Mouse (Mus musculus) embryo, embryonic 9.5 days (tissue): ENCODE measurements around the gene Ghrhr.

ENCODE experiments used
- DNase-seq: peaks from one replicate; pipeline ENCODE4 v3.0.0-alpha.2; 2017; ENCODE audit errors: extremely low spot score

Gene Ghrhr

DNA sequence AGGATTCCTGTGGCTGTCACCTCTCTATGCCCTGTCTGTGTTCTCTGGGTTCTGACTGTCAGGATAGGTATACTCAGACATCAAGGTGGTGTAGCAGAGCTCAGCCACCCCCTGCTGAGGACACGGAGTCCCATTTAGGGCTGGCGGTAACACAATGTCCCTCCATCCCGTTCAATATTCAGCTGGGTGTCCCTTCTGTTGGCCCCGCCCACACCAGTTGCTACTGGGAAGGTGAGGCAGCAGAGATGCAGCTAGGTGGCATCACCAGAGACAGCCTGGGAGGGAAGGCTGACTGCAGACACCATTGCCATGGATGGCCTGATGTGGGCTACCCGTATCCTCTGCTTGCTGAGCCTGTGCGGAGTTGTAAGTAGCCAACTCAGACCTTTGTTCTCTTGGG is at the start of gene Ghrhr:
TSS of gene Ghrhr (plus strand) at position 220 of the 400 bp plus-strand sequence.
- no peak for DNase-seq

GRCm38 (mm10) chr6:55326299-55326698 is 49.8 kb upstream of the Ghrhr start:
- no peak for DNase-seq

DNA sequence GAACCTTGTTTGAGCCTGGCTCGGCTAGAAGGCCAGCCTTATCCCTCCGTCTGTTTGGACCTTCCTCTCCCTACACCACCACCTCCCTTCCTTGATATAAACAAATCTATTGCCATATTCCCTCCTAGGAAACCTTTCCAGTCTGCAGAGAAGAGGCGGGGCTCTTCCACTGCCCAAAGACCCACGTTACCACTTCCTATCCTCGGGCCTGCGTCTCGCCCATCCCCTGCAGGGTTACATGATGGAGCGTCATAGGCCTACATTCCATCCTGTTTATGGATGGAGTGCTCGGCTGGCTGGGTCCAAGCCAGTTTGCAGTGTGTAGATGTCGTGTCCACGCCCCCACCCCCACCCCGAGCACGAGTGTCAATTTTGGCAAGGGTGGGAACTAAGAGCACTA is 48.8 kb upstream of the Ghrhr start:
- DNase-seq = no peak

GRCm38 (mm10) chr6:55328179-55328578 is 47.9 kb upstream of the Ghrhr start:
- no peak for DNase-seq

- no peak for DNase-seq
These were observed 44.8 kb upstream of the Ghrhr start for GRCm38 (mm10) chr6:55331315-55331714.

DNA sequence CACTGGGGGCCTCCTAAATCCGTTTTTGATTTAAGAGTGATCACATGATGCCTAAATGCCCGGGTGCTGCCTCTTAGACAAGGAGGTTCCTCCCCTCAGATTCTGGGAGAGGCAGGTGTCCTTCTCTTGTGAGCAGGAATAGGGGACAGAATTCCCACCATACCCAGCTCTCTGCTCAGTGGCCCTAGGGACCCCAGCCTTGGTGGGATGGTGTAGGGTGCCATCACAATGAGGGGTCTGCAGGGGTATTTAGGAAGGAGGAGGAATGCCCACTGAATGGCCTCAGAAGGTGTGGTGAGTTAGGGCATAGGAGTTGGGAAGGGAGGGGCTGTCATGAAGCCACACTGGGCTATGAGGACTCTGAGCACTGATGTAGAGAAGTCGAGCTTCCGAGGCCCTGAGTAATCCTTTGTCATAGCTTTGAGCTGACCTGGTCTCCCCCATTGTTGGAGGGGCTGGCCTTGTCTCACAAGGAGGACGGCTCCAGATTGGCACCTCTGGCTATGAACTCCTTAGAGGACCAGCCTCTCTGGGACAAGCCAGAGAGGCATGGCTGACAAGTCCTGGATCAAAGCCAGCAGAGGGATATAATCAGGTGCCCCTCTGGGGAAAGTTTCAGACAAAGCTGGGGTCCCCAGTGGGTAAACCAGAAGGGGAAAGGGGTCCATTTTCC is 43.9 kb upstream of the Ghrhr start:
- no peak for DNase-seq

GRCm38 (mm10) chr6:55332773-55333109 is 43.4 kb upstream of the Ghrhr start:
- no peak for DNase-seq

DNA sequence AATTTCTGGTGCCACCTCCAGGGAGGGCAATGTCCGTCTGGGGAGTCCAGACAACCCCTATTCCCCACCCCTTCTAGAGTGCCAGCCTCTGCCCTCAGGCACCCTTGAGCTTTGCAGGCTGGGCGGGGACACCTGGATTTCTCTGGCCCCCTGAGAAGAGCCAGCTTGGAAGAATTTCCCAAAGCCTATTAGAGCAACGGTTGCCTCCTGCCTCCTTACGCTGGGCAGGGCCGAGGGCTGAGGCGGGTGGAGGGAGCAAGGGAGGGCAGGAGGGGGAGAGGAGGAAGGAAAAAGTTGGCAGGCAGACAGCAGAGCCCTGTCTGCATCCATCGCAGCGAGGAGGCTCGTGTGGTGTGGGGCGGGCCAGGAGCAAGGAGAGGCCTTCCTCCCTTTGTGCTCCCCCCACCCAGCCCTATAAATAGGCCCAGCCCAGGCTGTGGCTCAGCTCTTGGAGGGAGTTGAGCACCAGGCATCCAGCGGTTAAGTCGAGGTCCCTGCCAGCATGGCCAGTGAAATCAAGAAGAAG is 40.0 kb upstream of the Ghrhr start, which contains the start of gene Aqp1:
TSS of gene Aqp1 (plus strand) at position 444 of the 526 bp plus-strand sequence.
- no peak for DNase-seq

DNA sequence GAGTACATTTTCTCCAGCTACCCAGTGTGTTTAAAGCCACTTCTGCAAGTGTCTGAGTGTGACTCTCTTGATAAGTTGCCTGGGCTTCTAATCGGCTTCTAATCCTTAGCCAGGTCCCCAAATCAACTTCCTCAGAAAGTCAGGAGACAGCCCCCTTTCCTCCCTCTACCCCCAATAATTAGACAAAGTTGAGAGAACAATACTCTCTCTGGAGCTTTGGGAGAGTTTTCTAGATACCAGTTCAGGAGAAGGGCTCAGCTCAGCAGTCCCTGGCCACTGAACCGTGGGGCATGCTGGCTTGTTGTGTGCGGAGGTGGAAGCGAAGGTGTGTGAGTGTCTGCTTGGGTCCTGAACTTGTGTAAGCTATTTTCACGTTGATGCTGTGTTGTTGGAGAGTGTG is 38.9 kb upstream of the Ghrhr start:
- DNase-seq = no peak

GRCm38 (mm10) chr6:55338077-55338476 is 38.0 kb upstream of the Ghrhr start:
- DNase-seq = no peak

- no peak for DNase-seq
These were observed 36.9 kb upstream of the Ghrhr start for GRCm38 (mm10) chr6:55338934-55339825.

- DNase-seq = no peak
These were observed 34.4 kb upstream of the Ghrhr start for GRCm38 (mm10) chr6:55341688-55342087.

DNA sequence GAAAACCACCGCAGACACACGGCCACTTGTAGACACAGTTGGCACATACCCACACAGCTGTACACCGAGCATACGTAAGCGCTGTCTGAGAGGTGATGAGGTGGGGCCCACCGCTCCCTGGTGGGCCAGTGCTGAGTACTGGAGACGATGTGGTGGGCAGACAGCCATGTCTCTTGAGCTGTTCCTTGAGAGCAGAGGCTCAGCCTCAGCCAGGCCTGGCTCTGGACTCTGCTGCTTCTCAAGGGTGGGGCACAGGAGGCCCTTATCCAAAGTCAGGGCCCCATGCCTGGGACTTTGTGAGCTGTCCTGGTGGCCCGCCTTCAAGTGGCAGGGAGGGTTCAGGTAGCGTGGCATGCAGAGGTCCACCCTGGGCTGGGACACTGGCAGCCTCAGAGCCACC is 33.8 kb upstream of the Ghrhr start:
- DNase-seq = no peak

- no peak for DNase-seq
These were observed 32.6 kb upstream of the Ghrhr start for GRCm38 (mm10) chr6:55343446-55343845.

DNA sequence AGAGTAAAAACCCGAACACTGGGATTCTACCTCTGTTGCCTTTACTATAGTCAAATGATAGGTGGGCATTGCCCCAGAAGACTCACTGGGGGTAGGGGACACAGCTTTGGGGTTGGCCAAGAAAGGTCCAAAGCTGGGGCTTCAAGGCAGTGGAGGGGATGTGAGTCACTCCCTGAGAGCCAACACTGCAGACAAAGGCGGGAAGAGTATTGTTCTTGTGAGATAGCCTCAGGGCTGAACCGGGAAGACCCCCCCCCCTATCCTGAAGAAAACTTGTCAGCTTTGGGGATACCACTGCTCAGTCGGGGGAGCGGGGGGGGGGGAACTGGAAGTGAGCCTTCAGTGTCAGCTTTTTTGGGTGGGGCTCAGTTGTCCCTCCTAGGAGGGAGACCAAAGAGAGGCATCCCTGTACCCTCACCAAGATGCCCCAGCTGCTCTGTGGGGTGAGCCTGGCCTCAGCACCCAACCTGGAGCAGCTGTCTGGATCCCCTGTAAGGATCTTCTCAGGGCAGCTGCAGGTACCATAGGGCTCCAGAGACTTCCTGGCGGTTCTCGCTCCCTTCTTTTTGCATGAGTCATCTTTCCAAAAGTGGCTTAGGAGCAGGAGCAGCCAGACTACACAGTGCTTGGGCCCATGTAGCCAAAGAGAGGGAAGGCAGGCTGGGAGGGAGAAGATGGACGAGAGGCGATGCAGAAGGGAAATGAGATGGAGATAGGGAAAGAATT is 31.6 kb upstream of the Ghrhr start:
- no peak for DNase-seq

- no peak for DNase-seq
These were observed 30.8 kb upstream of the Ghrhr start for GRCm38 (mm10) chr6:55345264-55345663.

DNA sequence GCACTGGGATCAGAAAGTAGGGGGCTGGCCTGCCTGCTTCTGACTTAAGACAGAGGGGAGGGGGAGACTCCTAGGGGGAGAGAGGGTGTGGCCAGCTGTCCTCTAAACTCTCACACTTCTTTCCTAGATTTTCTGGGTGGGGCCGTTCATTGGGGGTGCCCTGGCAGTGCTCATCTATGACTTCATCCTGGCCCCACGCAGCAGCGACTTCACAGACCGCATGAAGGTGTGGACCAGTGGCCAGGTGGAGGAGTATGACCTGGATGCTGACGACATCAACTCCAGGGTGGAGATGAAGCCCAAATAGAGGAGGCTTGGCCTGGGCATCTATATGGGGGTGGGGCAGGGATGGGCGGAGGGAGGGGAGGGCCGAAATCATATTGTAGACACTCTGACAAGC is 29.6 kb upstream of the Ghrhr start:
- DNase-seq = no peak

DNA sequence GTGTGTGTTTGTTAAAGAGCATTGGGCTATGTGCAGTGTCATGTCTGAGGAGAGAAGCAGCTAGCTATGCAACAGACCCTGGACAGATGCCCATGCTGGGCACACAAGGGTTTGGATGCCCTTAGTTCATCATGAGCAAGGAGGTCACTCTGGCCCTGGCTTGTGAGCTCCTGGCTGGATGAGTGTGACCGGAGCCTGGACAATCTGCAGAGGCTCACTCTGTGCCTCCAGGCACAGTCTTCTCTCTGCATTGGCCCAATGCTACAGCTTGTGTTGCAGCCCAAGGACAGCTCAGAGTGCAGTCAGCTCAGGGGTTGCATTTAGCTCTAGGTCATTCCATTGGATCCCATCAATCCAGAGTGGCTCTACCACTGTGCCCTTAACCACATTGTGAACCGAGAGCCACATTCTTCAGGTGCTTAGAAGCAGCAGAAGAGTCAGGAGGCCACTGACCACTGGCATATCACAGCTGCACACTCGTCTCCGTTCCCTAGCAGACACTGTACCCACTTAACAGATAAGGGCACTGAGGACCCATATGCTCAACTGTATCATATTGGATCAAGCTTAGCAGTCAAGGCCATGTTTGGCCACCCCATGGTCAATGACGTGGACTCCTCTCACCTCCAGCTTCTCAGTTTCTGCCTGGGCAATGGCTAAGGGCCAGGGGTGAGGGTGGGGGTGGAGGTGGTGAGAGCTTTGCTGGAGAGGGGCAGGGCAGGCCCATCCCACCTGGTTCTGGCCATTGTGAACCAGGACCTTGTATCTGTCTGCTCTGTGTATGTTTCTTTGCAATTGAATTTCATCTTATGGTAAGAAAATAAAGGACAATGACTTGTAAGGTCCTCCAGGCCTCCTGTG is 28.2 kb upstream of the Ghrhr start:
- DNase-seq = no peak

DNA sequence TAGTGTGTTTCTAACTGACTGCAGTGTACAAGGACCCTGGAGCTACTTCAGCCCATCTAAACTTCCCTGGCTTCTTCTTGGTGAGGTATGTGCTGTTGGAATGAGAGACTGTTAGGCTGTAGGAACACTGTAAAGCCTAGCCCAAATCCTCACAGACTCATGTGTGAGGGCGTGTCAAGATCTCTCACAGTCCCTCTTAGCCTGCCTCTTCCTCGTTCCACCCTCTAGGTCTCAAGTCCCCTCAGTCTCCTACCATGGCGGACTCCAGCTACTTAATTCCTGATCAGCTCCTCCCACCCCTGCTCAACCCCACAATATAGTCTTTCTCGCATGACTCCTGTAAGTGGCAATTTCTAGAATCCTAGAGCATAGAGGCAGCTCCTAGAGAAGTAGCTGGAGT is 26.9 kb upstream of the Ghrhr start:
- no peak for DNase-seq

GRCm38 (mm10) chr6:55350383-55350952 is 25.6 kb upstream of the Ghrhr start:
- DNase-seq = no peak

DNA sequence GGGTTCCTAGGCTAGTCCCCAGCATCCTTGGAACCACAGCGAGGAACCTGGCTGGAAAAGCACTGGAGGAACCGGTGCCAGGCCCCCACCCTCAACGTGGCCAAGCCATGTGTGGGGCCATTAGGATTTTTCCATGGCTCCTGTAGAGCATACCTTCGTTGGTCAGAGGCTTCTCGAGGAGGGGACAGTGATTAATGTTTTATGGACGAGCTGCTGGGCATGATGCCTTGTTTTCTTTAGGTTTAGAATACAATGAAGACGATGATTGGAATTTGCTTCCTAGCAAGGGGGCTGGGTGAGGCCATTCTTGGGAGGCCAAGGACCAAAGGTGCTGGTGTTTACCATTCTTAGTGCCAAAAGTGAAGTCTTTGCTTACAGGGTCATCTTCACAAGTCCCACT is 24.4 kb upstream of the Ghrhr start:
- no peak for DNase-seq
